Mouse (Mus musculus): ENCODE results near the gene Prkaa1. TPM values are rescaled to one million over a fixed set of nuclear protein-coding genes. Genes with fewer than 3 reads are reported as not detected.

Prkaa1 gene
- polyA plus RNA-seq (2015; fragmentation: Nextera tagmentation; extraction: Ambion mirVana), result 9.3 and 11.1 TPM in 2 replicates

DNA sequence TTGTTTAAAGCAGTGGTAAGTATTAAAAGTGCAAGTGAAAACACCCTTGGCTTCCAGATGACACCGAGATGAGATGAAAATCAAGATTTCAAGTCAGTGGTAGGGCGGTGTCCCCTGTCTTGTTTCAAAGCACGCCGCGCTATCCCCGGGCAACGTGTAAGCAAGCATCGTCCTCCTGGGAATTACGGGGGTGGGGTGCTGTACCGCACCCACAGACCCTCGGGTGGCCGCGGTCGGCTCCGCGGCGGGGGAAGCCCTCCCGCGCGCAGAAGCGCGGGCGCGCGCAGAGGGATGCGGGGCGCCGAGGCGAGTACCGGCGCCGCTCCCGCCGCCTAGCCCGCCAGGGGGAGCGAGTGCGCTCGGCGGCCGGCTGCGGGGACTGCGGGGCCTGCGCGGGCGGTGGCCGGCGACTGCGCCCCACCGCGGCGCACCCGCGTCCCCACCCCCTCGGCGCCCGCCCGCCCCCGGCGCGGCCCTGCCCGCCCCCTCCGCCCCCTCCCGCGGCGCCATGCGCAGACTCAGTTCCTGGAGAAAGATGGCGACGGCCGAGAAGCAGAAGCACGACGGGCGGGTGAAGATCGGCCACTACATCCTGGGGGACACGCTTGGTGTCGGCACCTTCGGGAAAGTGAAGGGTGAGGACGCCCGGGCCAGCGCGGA lies at the start of gene Prkaa1:
TSS of gene Prkaa1 (plus strand) at position 501 of the 660 bp plus-strand sequence.

DNA sequence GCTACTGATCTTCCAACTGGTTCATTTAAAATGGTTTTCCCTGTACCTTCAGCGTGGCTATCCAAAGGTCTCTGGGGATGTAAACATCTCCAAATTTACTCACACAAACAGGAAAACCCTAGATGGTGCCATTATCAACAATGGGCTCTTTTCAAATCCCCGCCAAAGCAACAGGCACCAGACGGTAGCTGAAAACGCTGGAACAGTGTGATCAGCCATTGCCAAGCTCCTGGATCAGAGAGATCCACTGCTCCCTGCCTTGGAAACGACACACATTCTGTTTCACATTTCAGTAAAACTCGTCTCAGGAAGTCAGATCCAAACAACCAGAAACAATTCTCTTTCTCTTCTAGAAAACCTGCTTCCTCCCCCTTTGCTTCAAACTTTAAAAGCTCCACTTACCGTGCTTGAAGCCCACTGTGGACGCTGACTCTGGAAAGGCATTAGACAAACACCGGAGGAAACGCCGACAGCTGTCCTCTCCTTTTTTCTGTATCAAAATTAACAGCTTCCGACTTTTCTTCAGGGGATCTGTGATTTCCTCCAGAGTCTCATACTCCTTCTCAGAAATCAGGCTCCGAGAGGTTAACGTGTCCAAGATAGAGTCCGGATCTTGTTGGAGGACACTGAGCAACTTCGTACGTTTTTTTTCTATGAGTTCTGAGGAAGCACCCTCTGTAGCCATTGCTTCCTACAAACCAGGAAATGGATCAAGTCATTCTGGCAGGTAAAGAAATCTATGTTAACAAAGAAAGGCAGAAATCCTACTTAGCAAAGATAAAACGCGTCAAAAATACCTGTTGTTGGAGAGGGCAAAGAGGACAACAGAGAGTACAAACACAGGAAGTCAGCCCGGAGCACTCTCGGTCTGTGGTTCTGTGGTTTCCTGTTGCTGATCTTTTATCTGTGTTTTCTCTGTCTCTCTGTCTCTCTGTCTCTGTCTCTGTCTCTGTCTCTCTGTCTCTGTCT lies 35.7 kb upstream of the Prkaa1 start, which contains the start of gene Card6:
TSS of gene Card6 (minus strand) at position 854 of the 969 bp plus-strand sequence.

DNA sequence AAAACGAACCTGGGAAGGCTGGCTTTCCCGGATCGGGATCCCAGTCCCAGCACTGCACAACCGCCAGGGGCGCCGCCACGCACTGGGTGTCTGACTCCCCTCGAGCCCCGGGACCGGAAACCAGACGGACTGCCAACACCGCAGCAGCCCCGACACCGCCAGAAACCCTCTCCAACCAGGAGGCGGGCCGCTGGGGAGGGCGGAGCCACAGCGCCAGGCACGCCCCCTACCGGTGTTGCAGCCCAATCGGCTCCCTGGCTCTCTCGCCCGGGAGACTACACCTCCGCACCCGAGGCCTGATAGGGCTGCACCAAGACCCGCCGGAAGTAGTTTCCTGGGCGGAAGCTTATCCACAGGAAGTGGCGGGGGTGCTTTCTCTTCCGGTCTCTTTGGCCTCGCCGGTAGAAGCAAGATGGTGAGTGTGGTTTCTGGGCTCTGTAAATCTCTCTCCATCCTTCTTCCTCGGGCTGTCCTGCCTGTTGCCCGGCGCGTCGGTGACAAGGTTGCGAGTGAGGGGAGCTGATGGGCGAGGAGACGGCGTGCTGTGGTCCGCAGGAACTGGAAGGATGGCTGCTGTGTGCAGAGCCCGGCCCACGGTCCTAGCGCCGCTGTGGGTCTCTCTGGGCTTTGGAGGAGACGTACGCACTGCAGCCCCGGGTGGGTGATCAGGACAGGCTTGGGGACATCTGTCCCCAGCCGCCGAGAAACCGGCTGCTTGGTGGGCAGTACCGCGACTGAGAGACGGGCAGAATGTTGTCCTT lies 27.2 kb upstream of the Prkaa1 start, which contains the start of gene Rpl37:
TSS of gene Rpl37 (plus strand) at position 376 of the 761 bp plus-strand sequence.

DNA sequence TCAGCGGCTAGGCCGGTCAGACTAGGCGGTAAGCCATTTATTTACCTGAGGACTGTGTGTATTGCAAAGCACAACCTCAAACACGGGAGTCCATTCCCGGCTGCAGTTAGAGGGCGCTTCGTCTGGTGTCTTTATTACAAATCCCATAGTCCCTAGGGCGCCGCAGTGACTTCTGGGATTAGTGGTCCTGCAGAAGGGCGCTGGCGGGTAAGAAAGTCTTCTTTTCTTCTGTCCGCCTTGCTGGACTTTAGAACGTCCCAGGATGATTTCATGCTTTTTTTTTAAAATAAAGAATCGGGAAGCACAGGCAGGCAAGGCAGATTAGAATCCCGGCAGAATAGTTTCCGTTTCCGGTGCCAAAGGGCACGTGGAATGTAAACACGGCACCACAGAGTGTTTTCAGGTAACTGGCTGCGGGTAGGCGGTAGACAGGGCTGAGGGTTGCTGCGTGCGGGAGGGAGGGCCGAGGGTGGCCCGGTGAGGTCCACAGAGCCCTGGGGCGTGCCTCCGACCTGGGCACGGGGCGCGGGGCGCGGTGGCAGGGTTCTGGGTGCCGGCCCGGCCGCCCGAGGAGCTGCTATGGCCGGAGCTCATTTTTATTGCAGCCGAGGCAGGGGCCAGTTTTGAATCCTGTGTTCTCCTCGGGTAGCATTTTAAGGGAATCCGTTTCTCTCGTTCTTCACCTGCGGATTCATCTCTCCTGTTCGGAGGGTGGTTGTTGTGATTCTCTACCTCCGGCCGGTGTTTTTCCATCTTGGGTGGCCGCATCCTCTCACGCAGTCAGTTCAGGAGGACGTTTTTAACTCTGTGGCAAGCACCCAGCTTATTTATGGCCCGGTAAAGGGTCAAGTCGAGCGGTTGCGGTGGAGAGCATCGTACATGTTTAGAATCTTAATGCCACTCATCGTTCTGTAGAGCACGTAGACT lies 42.0 kb downstream of the Prkaa1 start, which contains the start of gene Ttc33:
TSS of gene Ttc33 (plus strand) at position 160 of the 927 bp plus-strand sequence.

Other genes with a start within 250 kb of the Prkaa1 start
- not detected in 2 replicates for gene Mroh2b, start 245.1 kb upstream of the Prkaa1 start, polyA plus RNA-seq (2015; fragmentation: Nextera tagmentation; extraction: Ambion mirVana)
- gene C7, start 80.1 kb upstream of the Prkaa1 start, polyA plus RNA-seq (2015; fragmentation: Nextera tagmentation; extraction: Ambion mirVana), result 0.05 TPM in 1 of 2 replicates, not detected in the other
- 0.72 and 0.74 TPM in 2 replicates for gene Card6, start 35.3 kb upstream of the Prkaa1 start, polyA plus RNA-seq (2015; fragmentation: Nextera tagmentation; extraction: Ambion mirVana)
- 424 and 529 TPM in 2 replicates for gene Rpl37, start 27.2 kb upstream of the Prkaa1 start, polyA plus RNA-seq (2015; fragmentation: Nextera tagmentation; extraction: Ambion mirVana)
- 40.1 and 43.4 TPM in 2 replicates for gene Ttc33, start 41.7 kb downstream of the Prkaa1 start, polyA plus RNA-seq (2015; fragmentation: Nextera tagmentation; extraction: Ambion mirVana)
- gene Ptger4, start 100.3 kb downstream of the Prkaa1 start, polyA plus RNA-seq (2015; fragmentation: Nextera tagmentation; extraction: Ambion mirVana), result 2.1 and 2.4 TPM in 2 replicates

Measured in skeletal muscle tissue, postnatal 0 days (tissue).